Mouse (Mus musculus): Measurements from ENCODE around the gene Gm9049.

DNA sequence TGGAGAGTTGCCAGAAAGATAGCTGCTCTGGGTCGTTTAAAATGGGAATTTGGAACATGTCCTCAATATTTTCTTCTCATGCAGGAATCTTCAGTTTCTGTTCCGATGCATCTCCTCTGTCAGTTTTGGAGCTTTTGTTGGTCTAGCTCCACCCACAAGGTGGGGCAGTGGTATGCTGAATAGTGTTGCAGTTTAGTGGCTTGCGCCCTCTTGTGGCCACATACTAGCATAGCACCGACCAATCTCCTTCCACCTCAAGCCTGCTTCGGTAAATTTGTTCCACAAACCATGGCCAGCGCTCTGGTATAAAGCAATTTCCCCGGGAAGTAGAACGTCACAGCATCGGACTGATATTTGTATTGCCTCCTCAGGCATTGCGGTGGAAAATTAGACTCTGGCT, 16.5 kb upstream of the Gm9049 start:
- TF ChIP-seq CTCF (IDR thresholded peaks at IDR 0.05; ENCODE audit: control insufficient read depth, insufficient read depth, insufficient replicate concordance, low read depth, low read length) (peak; percentile 96), POLR2A (IDR thresholded peaks at IDR 0.05; ENCODE audit: control insufficient read depth, low read depth, low read length) (no peak)

Measured in testis, adult 2 months (tissue).